Mouse (Mus musculus) central nervous system, embryonic 18 days (tissue): ENCODE data around the gene Gm49340. TPM values are rescaled to one million over a fixed set of nuclear protein-coding genes. Genes with fewer than 3 reads are reported as not detected.

Experiments used
- polyA plus RNA-seq: library from polyadenylated mRNA; depleted of rRNA; stranded (reverse); fragments of >200 nt; gene quantifications from 2 replicates; pipeline ENCODE4 v1.2.3, GENCODE M21; 2012; rRNA removed

Gm49340 gene
- polyA plus RNA-seq: not detected in 2 replicates

GRCm38 (mm10) chr11:73329442-73329841, at the start of gene Gm49340, which contains the start of the genes Aspa and Spata22:
Gene Gm49340 (plus strand): TSS chr11:73329741.
Gene Aspa (minus strand): TSS chr11:73329596.
Gene Spata22 (plus strand): TSS chr11:73329741.

DNA sequence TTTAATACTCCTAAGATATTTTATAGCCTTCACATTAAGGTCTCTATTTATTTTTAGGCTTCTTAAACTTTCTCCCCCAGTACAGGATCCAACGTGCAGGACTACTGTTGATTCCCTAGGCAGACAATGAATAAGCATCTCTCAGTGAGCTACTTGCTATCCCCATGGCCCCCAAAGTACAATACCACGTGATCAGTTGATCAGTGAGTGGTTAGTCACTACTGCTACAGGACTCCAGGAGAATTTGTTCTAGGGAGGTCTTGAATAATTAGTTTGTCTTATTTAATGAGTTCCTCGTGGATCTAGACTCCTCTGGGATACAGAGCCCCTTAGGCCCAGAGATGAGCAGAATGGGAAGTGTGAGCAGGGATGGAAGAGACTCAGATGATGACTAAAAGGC, 20.9 kb downstream of the Gm49340 start, which contains the start of gene Olfr20:
Gene Olfr20 (plus strand): TSS at position 301 of the 400 bp plus-strand sequence.

DNA sequence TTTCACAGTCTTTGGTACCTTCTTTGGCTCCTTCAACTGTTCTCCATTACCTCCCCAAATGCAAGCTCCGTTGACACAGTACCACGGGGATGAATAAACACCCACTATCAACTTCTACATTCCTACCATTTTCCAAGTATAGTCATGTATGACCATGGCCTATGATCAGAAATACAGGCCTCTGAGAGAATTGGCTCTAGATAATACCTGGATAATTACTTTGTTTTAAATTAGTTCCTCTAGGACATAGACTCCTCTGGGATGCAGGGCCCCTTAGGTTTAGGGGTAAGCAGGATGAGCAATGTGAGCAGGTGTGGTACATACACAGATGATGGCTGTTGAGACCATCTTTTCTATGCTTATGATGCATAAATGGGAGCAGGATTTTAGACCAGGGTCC, 41.4 kb downstream of the Gm49340 start, which contains the start of gene Olfr376:
Gene Olfr376 (plus strand): TSS at position 301 of the 400 bp plus-strand sequence.

DNA sequence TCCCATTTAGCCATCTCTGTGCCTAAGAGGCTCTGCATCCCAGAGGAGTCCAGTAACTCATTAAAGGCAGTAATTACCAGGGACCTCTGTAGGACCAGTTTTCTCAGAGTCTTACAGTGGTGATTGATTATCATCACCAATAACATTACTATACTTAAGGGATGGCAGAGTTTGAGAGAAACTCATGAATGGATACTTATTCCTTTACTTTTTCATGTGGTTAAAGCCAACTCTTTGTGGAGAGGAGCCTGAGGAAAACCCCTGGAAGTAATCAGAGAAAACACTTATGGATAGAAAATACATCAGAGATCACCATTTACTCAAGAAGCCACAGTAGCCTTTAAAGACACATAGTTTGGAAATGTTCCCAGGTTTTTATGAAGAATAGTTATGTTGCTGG, 70.0 kb downstream of the Gm49340 start, which contains the start of gene Olfr1:
Gene Olfr1 (minus strand): TSS at position 101 of the 400 bp plus-strand sequence.

Other genes starting within 250 kb of the Gm49340 start
- gene Itgae, start 239.2 kb upstream of the Gm49340 start, polyA plus RNA-seq: 0.12 and 0.14 TPM in 2 replicates
- 0.95 and 1.3 TPM in 2 replicates for gene Haspin, start 191.4 kb upstream of the Gm49340 start, polyA plus RNA-seq
- 0.75 and 1.1 TPM in 2 replicates for gene P2rx5, start 169.3 kb upstream of the Gm49340 start, polyA plus RNA-seq
- gene Emc6, start 152.7 kb upstream of the Gm49340 start, polyA plus RNA-seq: 91.8 and 93.2 TPM in 2 replicates
- 80.0 and 80.1 TPM in 2 replicates for gene Tax1bp3, start 152.7 kb upstream of the Gm49340 start, polyA plus RNA-seq
- gene Ctns, start 130.7 kb upstream of the Gm49340 start, polyA plus RNA-seq: 21.3 and 21.5 TPM in 2 replicates
- 2.0 and 2.4 TPM in 2 replicates for gene Shpk, start 130.3 kb upstream of the Gm49340 start, polyA plus RNA-seq
- gene Trpv1, start 95.4 kb upstream of the Gm49340 start, polyA plus RNA-seq: 0.19 and 0.64 TPM in 2 replicates
- 0.30 and 0.37 TPM in 2 replicates for gene Trpv3, start 62.4 kb upstream of the Gm49340 start, polyA plus RNA-seq
- gene Aspa, start 145 bp upstream of the Gm49340 start, polyA plus RNA-seq: 2.5 and 2.6 TPM in 2 replicates
- gene Spata22, start within 50 bp of the Gm49340 start, polyA plus RNA-seq: 0.05 TPM in 1 of 2 replicates, not detected in the other
- gene Olfr20, start 21.0 kb downstream of the Gm49340 start, polyA plus RNA-seq: not detected in 2 replicates
- gene Olfr376, start 41.5 kb downstream of the Gm49340 start, polyA plus RNA-seq: not detected in 2 replicates
- not detected in 2 replicates for gene Olfr1, start 69.9 kb downstream of the Gm49340 start, polyA plus RNA-seq
- gene Olfr378, start 98.7 kb downstream of the Gm49340 start, polyA plus RNA-seq: not detected in 2 replicates
- gene Olfr380, start 127.8 kb downstream of the Gm49340 start, polyA plus RNA-seq: not detected in 2 replicates
- not detected in 2 replicates for gene Olfr381, start 161.9 kb downstream of the Gm49340 start, polyA plus RNA-seq
- gene Olfr382, start 187.5 kb downstream of the Gm49340 start, polyA plus RNA-seq: not detected in 2 replicates